Mouse (Mus musculus): ENCODE data around the gene Dlgap1. TPM values are rescaled to one million over a fixed set of nuclear protein-coding genes. Genes with fewer than 3 reads are reported as not detected.

Gene Dlgap1
- polyA plus RNA-seq, 1 experiment from 2014 or later: 1.6 TPM

DNA sequence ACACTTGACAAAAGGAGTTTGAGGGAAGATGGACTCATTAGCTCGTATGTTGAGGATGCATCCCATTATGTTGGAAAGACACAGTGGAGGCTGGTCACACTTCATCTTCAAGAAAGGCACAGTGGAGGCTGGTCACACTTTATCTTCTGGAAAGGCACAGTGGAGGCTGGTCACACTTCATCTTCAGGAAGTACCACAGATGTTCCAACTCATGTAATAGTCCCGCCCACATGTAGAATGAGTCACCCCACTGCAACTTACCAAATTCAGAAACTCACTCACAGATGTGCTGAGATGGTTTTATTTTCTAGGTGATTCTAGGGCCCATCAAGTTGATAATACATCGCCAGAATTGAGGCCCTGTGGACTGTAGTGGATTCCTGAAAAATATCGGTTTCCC lies 119.3 kb downstream of the Dlgap1 start:
- DNase-seq (ENCODE audit: low spot score) (no peak), ATAC-seq (replicated peaks; ENCODE audit: low FRiP score) (no peak)
- H3K4me2 ChIP-seq: no peak overlapping the region
- no peak overlapping the region for H3K27ac ChIP-seq (ENCODE audit: low read depth, low read length)
- H3K4me1 ChIP-seq (replicated peaks; ENCODE audit: control insufficient read depth, insufficient read depth, low read length): no peaks in the 10 kb centered on the region
- no peak overlapping the region for H3K9ac ChIP-seq (ENCODE audit: low read depth, low read length)
- 87% methylated on average over 4 of the region's 4 CpGs for WGBS
- no peaks in the 10 kb centered on the region for H3K36me3 ChIP-seq (ENCODE audit: control insufficient read depth, insufficient read depth, low read length)
- no peak overlapping the region for H3K4me3 ChIP-seq (ENCODE audit: low read depth, low read length)
- no peaks in the 10 kb centered on the region for H3K27me3 ChIP-seq (replicated peaks; ENCODE audit: control insufficient read depth, insufficient read depth, low read length)
- no peaks in the 10 kb centered on the region for H3K9me3 ChIP-seq (ENCODE audit: control insufficient read depth, low read length)

DNA sequence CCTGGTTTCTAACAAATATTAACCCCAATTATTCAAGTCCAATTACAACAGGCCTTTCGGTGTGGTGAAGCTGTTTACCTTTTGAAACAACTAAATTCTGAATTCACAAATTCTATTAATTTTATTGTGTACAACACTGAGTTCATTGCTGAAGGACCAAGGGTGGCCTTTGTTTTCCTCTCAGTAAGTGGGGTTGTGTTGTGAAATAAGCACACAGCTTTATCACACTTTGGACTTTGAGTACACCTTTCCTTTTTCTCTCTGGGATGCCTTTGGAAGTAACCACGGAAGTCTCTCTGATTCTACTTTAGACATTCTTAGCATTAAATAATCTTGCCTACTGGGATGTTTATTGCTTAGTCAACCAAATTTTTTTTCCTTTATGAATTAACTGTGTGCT lies 121.9 kb downstream of the Dlgap1 start:
- no peaks in the 10 kb centered on the region for H3K4me1 ChIP-seq (replicated peaks; ENCODE audit: control insufficient read depth, insufficient read depth, low read length)
- 73% methylated on average over 2 of the region's 2 CpGs for WGBS
- H3K9me3 ChIP-seq (ENCODE audit: control insufficient read depth, low read length): no peaks in the 10 kb centered on the region
- DNase-seq (ENCODE audit: low spot score) (no peak), ATAC-seq (replicated peaks; ENCODE audit: low FRiP score) (no peak)
- no peak overlapping the region for H3K4me2 ChIP-seq
- no peaks in the 10 kb centered on the region for H3K36me3 ChIP-seq (ENCODE audit: control insufficient read depth, insufficient read depth, low read length)
- H3K9ac ChIP-seq (ENCODE audit: low read depth, low read length): no peak overlapping the region
- no peak overlapping the region for H3K4me3 ChIP-seq (ENCODE audit: low read depth, low read length)
- H3K27ac ChIP-seq (ENCODE audit: low read depth, low read length): no peak overlapping the region
- H3K27me3 ChIP-seq (replicated peaks; ENCODE audit: control insufficient read depth, insufficient read depth, low read length): no peaks in the 10 kb centered on the region

DNA sequence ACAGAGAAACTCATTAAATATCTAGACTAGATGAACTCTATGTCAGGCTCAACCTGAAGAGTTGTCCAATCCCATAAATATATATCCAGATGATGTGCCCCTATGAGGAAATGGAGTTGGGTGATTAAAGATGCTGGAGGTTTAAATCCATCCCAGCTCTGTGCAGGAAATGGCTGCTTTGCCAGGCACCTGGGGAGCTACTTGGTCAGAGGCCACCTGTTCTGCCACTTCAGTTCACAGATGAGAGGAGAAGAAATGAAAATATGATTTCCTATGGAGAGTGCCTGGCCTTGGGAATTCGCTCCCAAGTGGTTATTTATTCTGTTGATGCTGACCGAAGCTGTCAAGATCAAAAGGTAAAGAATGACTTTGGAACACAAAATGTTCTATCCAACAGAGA lies 160.3 kb downstream of the Dlgap1 start:
- H3K4me2 ChIP-seq: no peak overlapping the region
- no peaks in the 10 kb centered on the region for H3K36me3 ChIP-seq (ENCODE audit: control insufficient read depth, insufficient read depth, low read length)
- no peak overlapping the region for H3K27ac ChIP-seq (ENCODE audit: low read depth, low read length)
- 67% methylated on average over 2 of the region's 2 CpGs for WGBS
- DNase-seq (ENCODE audit: low spot score) (no peak), ATAC-seq (replicated peaks; ENCODE audit: low FRiP score) (no peak)
- no peaks in the 10 kb centered on the region for H3K4me1 ChIP-seq (replicated peaks; ENCODE audit: control insufficient read depth, insufficient read depth, low read length)
- H3K4me3 ChIP-seq (ENCODE audit: low read depth, low read length): no peak overlapping the region
- H3K9ac ChIP-seq (ENCODE audit: low read depth, low read length): no peak overlapping the region
- no peaks in the 10 kb centered on the region for H3K27me3 ChIP-seq (replicated peaks; ENCODE audit: control insufficient read depth, insufficient read depth, low read length)
- H3K9me3 ChIP-seq (ENCODE audit: control insufficient read depth, low read length): no peaks in the 10 kb centered on the region

DNA sequence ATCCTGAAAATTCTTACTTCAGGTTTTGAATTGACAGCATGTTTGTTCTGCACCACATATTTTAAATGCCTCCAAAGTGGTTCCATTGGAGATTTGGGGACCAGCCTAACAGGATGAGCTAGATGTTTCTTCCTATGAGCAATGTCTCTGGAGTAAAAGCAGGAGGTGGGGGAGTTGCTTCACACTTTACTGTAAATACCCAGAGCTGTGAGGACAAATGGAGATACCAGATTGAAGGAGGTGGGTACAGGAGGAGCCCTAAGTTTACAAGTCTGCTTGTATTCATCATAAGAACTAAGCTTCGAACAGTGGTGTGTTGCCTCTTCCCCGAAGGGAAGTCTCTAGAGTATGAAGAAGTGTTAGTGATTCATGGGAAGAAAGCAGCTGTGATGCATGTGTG lies 201.0 kb downstream of the Dlgap1 start:
- Histone ChIP-seq H3K27ac (ENCODE audit: low read depth, low read length) (no peak overlapping the region), H3K27me3 (replicated peaks; ENCODE audit: control insufficient read depth, insufficient read depth, low read length) (no peaks in the 10 kb centered on the region), H3K4me1 (replicated peaks; ENCODE audit: control insufficient read depth, insufficient read depth, low read length) (no peaks in the 10 kb centered on the region), H3K4me3 (ENCODE audit: low read depth, low read length) (no peak overlapping the region), H3K36me3 (ENCODE audit: control insufficient read depth, insufficient read depth, low read length) (no peaks in the 10 kb centered on the region), H3K9ac (ENCODE audit: low read depth, low read length) (no peak overlapping the region), H3K9me3 (ENCODE audit: control insufficient read depth, low read length) (0 out of 2 replicates have a peak, but pooled peaks cover 3% of the 10 kb centered on the region), H3K4me2 (no peak overlapping the region)
- 85% methylated on average over 2 of the region's 2 CpGs for WGBS
- DNase-seq (ENCODE audit: low spot score) (no peak), ATAC-seq (replicated peaks; ENCODE audit: low FRiP score) (no peak)

DNA sequence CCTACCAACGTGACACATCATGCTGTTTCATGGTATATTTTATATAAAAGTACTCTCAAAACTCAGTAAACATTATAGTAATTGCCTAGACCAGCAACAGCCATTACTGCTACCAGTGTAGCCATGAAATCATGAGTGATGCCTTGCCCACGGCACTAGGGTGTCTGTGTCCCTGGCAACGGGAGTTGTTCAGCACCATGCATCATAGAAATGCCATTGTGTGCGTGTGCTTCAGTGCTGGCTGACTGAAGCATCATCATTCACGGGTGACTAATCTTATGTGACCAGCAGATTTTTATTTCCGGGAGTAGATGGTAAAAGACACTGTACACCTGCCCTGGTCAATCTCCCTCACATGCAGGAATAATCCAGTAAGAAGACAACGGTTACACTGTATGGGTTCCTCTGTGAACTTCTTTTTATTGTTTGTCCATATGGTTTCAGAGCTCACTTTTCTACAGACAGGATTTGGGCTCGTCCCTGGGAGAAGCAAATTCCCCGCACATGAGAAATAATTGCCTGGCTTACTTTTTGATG lies 203.7 kb downstream of the Dlgap1 start:
- peaks cover 3% of the 10 kb centered on the region; the same call in 1 of the 2 replicates for H3K9me3 ChIP-seq (ENCODE audit: control insufficient read depth, low read length)
- ATAC-seq (replicated peaks; ENCODE audit: low FRiP score) (no peak), DNase-seq (ENCODE audit: low spot score) (no peak)
- 81% methylated on average over 9 of the region's 9 CpGs for WGBS
- no peak overlapping the region for H3K4me2 ChIP-seq
- no peak overlapping the region for H3K4me3 ChIP-seq (ENCODE audit: low read depth, low read length)
- H3K27ac ChIP-seq (ENCODE audit: low read depth, low read length): no peak overlapping the region
- H3K4me1 ChIP-seq (replicated peaks; ENCODE audit: control insufficient read depth, insufficient read depth, low read length): no peaks in the 10 kb centered on the region
- no peaks in the 10 kb centered on the region for H3K36me3 ChIP-seq (ENCODE audit: control insufficient read depth, insufficient read depth, low read length)
- no peaks in the 10 kb centered on the region for H3K27me3 ChIP-seq (replicated peaks; ENCODE audit: control insufficient read depth, insufficient read depth, low read length)
- H3K9ac ChIP-seq (ENCODE audit: low read depth, low read length): no peak overlapping the region

DNA sequence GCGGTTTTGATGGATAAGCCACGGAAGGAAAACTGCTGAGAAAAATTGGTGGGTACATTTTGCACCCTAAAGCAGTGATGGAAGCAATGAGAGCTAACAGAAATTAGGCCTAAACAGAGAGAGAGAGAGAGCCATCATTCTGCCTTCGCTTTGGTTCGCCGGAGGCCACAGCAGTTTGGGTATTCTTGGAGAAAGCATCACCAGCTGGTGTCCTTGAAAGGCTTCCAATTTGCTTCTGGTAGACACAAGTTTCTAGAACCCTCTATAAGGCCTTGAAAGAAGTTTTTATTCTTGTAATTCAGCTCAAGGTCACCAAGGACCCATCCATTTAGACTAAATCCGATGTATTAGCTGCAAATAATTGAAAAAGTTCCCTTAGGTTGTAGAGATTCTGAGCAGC lies 205.0 kb downstream of the Dlgap1 start:
- Histone ChIP-seq H3K4me1 (replicated peaks; ENCODE audit: control insufficient read depth, insufficient read depth, low read length) (no peaks in the 10 kb centered on the region), H3K4me2 (no peak overlapping the region), H3K9me3 (ENCODE audit: control insufficient read depth, low read length) (peaks cover 1% of the 10 kb centered on the region; the same call in 1 of the 2 replicates), H3K9ac (ENCODE audit: low read depth, low read length) (no peak overlapping the region), H3K36me3 (ENCODE audit: control insufficient read depth, insufficient read depth, low read length) (no peaks in the 10 kb centered on the region), H3K27me3 (replicated peaks; ENCODE audit: control insufficient read depth, insufficient read depth, low read length) (no peaks in the 10 kb centered on the region), H3K27ac (ENCODE audit: low read depth, low read length) (no peak overlapping the region), H3K4me3 (ENCODE audit: low read depth, low read length) (no peak overlapping the region)
- DNase-seq (ENCODE audit: low spot score) (no peak), ATAC-seq (replicated peaks; ENCODE audit: low FRiP score) (no peak)
- WGBS: 84% methylated on average over 6 of the region's 6 CpGs

DNA sequence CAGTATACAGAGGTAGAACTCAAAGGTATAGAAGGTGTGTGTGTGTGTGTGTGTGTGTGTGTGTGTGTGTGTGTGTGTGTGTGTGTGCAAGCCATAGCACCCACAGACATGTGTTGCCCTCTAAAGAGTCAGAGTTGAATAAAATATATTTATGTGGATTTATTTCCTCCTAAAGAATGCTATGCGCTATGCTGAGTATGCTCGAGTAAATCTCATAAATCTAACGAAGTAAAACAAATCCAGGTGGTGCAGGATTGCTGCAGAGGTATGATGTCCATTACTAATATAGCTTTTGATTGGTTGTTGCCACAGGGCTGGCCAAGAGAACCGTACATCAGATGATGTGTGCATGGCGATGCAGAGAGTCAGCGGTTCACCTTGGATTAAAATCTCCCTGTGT lies 222.4 kb downstream of the Dlgap1 start:
- 84% methylated on average over 6 of the region's 6 CpGs for WGBS

DNA sequence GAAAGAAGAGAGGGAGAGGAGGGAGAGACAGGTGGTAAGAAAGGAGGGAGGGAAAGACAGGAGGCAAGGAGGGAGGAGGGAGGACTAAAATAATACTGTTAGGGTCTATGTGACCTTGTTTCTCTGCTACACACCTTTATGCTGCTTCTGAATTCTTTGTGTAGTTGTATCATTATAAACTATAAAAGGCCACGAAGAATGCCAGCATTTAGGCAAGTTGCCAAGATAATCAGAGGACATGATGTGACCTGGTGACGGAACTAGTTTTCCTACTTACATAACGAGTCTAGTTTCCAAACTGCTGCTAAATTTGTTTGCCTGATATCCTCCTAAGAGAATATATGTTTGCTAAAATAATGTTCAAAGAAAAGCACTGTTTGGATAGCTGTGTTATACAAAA lies 254.0 kb downstream of the Dlgap1 start:
- no peak for DNase-seq (ENCODE audit: low spot score)
- H3K9me3 ChIP-seq (ENCODE audit: control insufficient read depth, low read length): no peaks in the 10 kb centered on the region
- H3K27ac ChIP-seq (ENCODE audit: low read depth, low read length): no peak overlapping the region
- H3K4me1 ChIP-seq (replicated peaks; ENCODE audit: control insufficient read depth, insufficient read depth, low read length): no peaks in the 10 kb centered on the region
- H3K36me3 ChIP-seq (ENCODE audit: control insufficient read depth, insufficient read depth, low read length): no peaks in the 10 kb centered on the region
- 59% methylated on average over 3 of the region's 3 CpGs for WGBS
- no peak overlapping the region for H3K4me3 ChIP-seq (ENCODE audit: low read depth, low read length)
- H3K4me2 ChIP-seq: no peak overlapping the region
- H3K27me3 ChIP-seq (replicated peaks; ENCODE audit: control insufficient read depth, insufficient read depth, low read length): no peaks in the 10 kb centered on the region
- ATAC-seq (replicated peaks; ENCODE audit: low FRiP score): no peak
- H3K9ac ChIP-seq (ENCODE audit: low read depth, low read length): no peak overlapping the region

More for the DNA sequence above, 222.4 kb downstream of the Dlgap1 start:
- Histone ChIP-seq H3K4me1 (replicated peaks; ENCODE audit: control insufficient read depth, insufficient read depth, low read length) (no peaks in the 10 kb centered on the region), H3K27ac (ENCODE audit: low read depth, low read length) (no peak overlapping the region), H3K9me3 (ENCODE audit: control insufficient read depth, low read length) (no peaks in the 10 kb centered on the region), H3K36me3 (ENCODE audit: control insufficient read depth, insufficient read depth, low read length) (no peaks in the 10 kb centered on the region), H3K27me3 (replicated peaks; ENCODE audit: control insufficient read depth, insufficient read depth, low read length) (no peaks in the 10 kb centered on the region), H3K4me2 (no peak overlapping the region), H3K4me3 (ENCODE audit: low read depth, low read length) (no peak overlapping the region), H3K9ac (ENCODE audit: low read depth, low read length) (no peak overlapping the region)
- DNase-seq (ENCODE audit: low spot score): no peak
- no peak for ATAC-seq (replicated peaks; ENCODE audit: low FRiP score)

DNA sequence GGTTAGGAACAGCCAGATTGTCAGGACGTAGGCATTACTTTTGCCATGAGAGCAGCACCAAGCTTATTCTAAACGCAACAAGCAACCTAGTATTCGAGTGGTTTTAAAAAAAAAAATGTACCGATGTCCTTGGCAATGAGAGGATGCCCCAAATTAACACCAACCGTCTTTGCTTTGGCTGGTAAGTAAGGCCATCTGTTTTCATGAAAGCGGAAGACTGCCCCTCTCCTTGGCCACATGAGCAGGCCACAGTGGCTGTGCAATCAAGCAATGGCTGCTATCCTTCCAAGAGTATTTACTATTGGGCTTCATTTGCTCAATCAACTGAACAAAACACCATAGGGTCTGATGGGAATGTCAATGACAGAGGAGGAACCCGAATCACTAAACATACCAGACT lies 278.5 kb downstream of the Dlgap1 start:
- H3K27ac ChIP-seq (ENCODE audit: low read depth, low read length): no peak overlapping the region
- no peaks in the 10 kb centered on the region for H3K4me1 ChIP-seq (replicated peaks; ENCODE audit: control insufficient read depth, insufficient read depth, low read length)
- ATAC-seq (replicated peaks; ENCODE audit: low FRiP score) (no peak), DNase-seq (ENCODE audit: low spot score) (no peak)
- WGBS: 75% methylated on average over 7 of the region's 7 CpGs
- no peaks in the 10 kb centered on the region for H3K36me3 ChIP-seq (ENCODE audit: control insufficient read depth, insufficient read depth, low read length)
- no peak overlapping the region for H3K4me3 ChIP-seq (ENCODE audit: low read depth, low read length)
- H3K27me3 ChIP-seq (replicated peaks; ENCODE audit: control insufficient read depth, insufficient read depth, low read length): no peaks in the 10 kb centered on the region
- no peaks in the 10 kb centered on the region for H3K9me3 ChIP-seq (ENCODE audit: control insufficient read depth, low read length)
- H3K9ac ChIP-seq (ENCODE audit: low read depth, low read length): no peak overlapping the region
- H3K4me2 ChIP-seq: no peak overlapping the region
